Mouse (Mus musculus) stomach, embryonic 15.5 days (tissue): Measurements from ENCODE around the gene Vav1. TPM values are rescaled to one million over a fixed set of nuclear protein-coding genes. Genes with fewer than 3 reads are reported as not detected.
"Not testable (repeated sequence)": the region's sequence is repeated elsewhere in the genome, so short reads cannot be mapped to it uniquely, and the experiment has no call there.

Experiments used
- ATAC-seq: fragments of 200-750 bp; cut with Nextera tagmentation; 2 replicates; pipeline ENCODE4 v1.8.0; 2017; ENCODE audit warnings: low read depth, moderate number of reproducible peaks, moderate TSS enrichment; ENCODE audit not compliant: insufficient read depth, low FRiP score
- H3K27ac ChIP-seq: fragments of 300-500 bp; sonication (generic); 2 replicates; pipeline ENCODE4 v1.5.1; 2015; ENCODE audit warnings: mild to moderate bottlenecking, inconsistent platforms
- H3K27me3 ChIP-seq: fragments of 300-500 bp; sonication (generic); replicated peaks from 2 replicates; pipeline ENCODE4 v1.6.1; 2015; ENCODE audit warnings: inconsistent platforms
- H3K36me3 ChIP-seq: fragments of 300-500 bp; sonication (generic); 2 replicates; pipeline ENCODE4 v1.6.1; 2015; ENCODE audit warnings: inconsistent platforms
- H3K4me1 ChIP-seq: fragments of 300-500 bp; sonication (generic); 2 replicates; pipeline ENCODE4 v1.6.1; 2015; ENCODE audit warnings: inconsistent platforms
- H3K4me2 ChIP-seq: fragments of 300-500 bp; sonication (generic); 2 replicates; pipeline ENCODE4 v1.6.1; 2015; ENCODE audit warnings: mild to moderate bottlenecking, inconsistent platforms
- H3K4me3 ChIP-seq: fragments of 300-500 bp; sonication (generic); replicated peaks from 2 replicates; pipeline ENCODE4 v1.5.1; 2015; ENCODE audit warnings: inconsistent platforms
- H3K9ac ChIP-seq: fragments of 300-500 bp; sonication (generic); 2 replicates; pipeline ENCODE4 v1.6.1; 2015; ENCODE audit warnings: inconsistent platforms
- H3K9me3 ChIP-seq: fragments of 300-500 bp; sonication (generic); 2 replicates; pipeline ENCODE4 v1.6.1; 2016; ENCODE audit warnings: inconsistent platforms
- WGBS: fragments of 180-500 bp; shearing (Covaris S2); methylation state at CpG from one replicate; pipeline ENCODE4 v1.1.7; 2015; 5-methylcytosine and 5-hydroxymethylcytosine counted together
- polyA plus RNA-seq: library from polyadenylated mRNA; unstranded; fragments of >200 nt; fragmentation: Nextera tagmentation; extraction: Ambion mirVana; gene quantifications from 2 replicates; pipeline ENCODE4 v1.2.1, GENCODE M21; 2015

Vav1 gene
- polyA plus RNA-seq, 1 experiment from 2014 or later, result 4.4 TPM

DNA sequence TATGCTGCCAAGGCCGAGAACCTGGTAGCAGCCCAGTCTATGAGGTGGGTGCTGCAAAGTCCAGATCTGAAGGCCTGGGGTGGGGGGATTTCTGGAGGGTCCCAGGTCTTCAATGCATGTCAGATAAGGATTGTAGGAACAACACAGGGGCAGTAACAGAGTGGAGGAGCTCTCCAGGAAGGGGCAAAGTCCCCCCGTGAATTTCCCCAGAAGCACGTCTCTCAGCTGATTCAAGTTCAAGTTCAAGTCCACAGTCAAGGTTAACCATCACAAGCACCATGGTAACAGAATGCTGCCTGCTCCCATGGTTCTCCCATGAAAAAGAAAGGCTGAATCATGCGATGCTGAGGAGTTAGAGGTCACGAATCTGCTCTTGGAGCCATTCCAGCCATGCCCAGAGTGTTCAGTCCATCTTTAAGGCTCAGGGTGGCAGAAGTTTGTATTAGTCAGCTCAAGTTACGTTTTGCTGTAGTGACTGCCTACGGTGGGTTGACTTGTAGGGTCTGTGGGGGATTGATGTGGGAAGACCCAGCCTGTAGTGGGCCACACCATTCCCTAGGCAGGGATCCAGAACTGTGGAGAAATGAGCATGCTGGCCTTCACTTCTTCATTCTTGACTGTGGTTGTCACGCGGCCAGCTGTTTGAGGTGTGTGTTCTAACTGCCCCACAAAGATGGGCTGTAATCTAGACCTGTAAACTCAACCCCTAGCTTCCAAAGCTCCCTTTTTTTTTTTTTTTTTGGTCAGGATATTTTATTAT is 55.3 kb downstream of the Vav1 start:
- WGBS, result 64% methylated on average over 9 of the region's 9 CpGs
- Histone ChIP-seq H3K27ac (no peak overlapping the region), H3K4me2 (no peak overlapping the region), H3K36me3 (no peaks in the 10 kb centered on the region), H3K9me3 (no peaks in the 10 kb centered on the region), H3K27me3 (no peaks in the 10 kb centered on the region), H3K9ac (no peak overlapping the region), H3K4me1 (0 out of 2 replicates have a peak, but pooled peaks cover 4% of the 10 kb centered on the region), H3K4me3 (no peak overlapping the region)
- no peak for ATAC-seq

- H3K27me3 ChIP-seq, result no peaks in the 10 kb centered on the region
- H3K9ac ChIP-seq, result no peak overlapping the region
- H3K4me2 ChIP-seq, result peak overlapping the region; percentile 22; the same call in 1 of the 2 replicates
- H3K4me1 ChIP-seq, result 0 out of 2 replicates have a peak, but pooled peaks cover 4% of the 10 kb centered on the region
- no peak overlapping the region for H3K4me3 ChIP-seq
- 6% methylated on average over 16 of the region's 16 CpGs for WGBS
- H3K36me3 ChIP-seq, result no peaks in the 10 kb centered on the region
- H3K27ac ChIP-seq, result no peak overlapping the region
- peak; percentile 48; the same call in 1 of the 2 replicates for ATAC-seq
- no peaks in the 10 kb centered on the region for H3K9me3 ChIP-seq
These were observed 55.9 kb downstream of the Vav1 start for GRCm38 (mm10) chr17:57334761-57335150.

- WGBS, result 67% methylated on average over 9 of the region's 9 CpGs
- not testable (repeated sequence) for ATAC-seq
These were observed 56.3 kb downstream of the Vav1 start for GRCm38 (mm10) chr17:57335194-57335593.

DNA sequence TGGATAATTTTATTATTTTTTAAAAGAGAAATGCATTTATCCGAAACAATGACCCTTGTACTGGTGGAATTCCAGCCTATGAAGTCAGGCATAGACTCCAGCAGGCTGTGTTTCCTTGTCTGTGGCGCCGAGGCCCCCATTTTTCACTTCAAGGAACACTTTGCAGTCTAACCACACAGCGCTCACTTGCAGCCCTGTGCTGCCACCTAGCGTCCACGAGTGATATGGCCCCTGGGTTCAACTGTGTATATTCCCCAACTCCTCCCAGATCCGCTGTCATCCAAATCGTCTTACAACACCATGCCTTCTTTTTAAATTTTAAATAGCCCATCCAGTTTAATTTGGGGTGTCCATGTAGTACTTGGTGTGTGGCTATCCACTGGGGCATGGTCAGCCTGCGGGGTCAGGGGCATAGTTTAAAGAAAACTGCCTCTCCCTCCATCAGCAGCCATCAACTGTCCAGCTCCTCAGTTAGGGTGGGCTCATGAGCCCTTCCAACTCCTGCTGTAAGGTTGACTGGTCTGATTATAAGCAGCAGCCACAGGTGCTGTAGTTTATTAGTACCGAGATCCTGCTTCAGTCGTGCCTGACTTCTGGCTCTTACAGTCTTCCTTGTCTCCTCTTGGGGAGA is 56.9 kb downstream of the Vav1 start:
- Histone ChIP-seq H3K9me3 (no peaks in the 10 kb centered on the region), H3K9ac (no peak overlapping the region), H3K4me2 (no peak overlapping the region), H3K4me1 (0 out of 2 replicates have a peak, but pooled peaks cover 4% of the 10 kb centered on the region), H3K36me3 (no peaks in the 10 kb centered on the region), H3K27me3 (no peaks in the 10 kb centered on the region), H3K27ac (no peak overlapping the region), H3K4me3 (no peak overlapping the region)
- peak; percentile 83 for ATAC-seq
- WGBS, result 9% methylated on average over 11 of the region's 11 CpGs

More at GRCm38 (mm10) chr17:57335194-57335593, 56.3 kb downstream of the Vav1 start:
- not testable (repeated sequence) for H3K9me3 ChIP-seq, H3K4me1 ChIP-seq, H3K27me3 ChIP-seq, H3K4me3 ChIP-seq, H3K36me3 ChIP-seq, H3K4me2 ChIP-seq, H3K27ac ChIP-seq, H3K9ac ChIP-seq

DNA sequence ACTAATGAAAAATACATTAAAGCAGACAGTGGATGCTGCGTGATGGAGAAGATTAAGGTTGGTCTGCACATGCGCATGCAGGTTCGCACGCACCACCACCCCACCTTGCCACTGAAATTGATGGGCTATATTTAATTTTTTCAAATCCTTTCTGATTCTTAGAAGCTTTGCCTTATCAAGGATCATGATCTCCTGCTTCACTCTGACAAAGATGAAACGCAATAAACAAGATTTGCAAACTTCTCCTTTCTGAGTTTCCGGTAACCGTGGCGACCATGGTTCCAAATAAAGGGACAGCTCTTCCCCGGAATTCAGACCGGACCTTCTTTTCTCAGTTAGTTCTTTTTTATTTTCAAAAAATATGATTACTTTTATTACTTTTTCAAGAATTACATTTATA is 59.1 kb downstream of the Vav1 start:
- WGBS, result 74% methylated on average over 10 of the region's 10 CpGs
- no peak for ATAC-seq
- H3K27ac ChIP-seq, result no peak overlapping the region

DNA sequence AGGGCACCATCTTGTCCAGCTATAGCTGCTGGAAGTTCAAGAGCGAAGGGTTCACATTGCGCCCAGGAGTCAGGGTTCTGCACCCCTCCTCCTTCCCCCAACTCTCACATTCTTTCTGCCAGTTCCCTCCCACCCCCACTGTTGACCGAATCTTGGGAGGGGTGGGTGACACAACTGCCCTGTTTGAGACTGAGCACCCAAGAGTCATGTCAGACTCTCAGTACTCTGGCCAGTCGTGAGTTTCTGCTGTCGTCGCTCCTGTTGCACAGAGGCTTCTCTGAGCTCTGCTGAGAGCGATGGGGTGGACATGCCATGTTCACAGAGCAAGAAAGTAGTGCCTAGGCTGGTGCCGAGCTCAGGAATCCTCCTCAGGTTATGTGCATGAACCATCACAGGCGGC is 60.4 kb downstream of the Vav1 start:
- no peak overlapping the region for H3K27ac ChIP-seq
- H3K4me2 ChIP-seq, result no peak overlapping the region
- 0 out of 2 replicates have a peak, but pooled peaks cover 4% of the 10 kb centered on the region for H3K4me1 ChIP-seq
- no peak overlapping the region for H3K9ac ChIP-seq
- no peaks in the 10 kb centered on the region for H3K27me3 ChIP-seq
- no peak for ATAC-seq
- WGBS, result 68% methylated on average over 9 of the region's 9 CpGs
- no peaks in the 10 kb centered on the region for H3K36me3 ChIP-seq
- no peaks in the 10 kb centered on the region for H3K9me3 ChIP-seq
- no peak overlapping the region for H3K4me3 ChIP-seq

More for the DNA sequence above, 59.1 kb downstream of the Vav1 start:
- no peak overlapping the region for H3K4me2 ChIP-seq
- H3K9me3 ChIP-seq, result no peaks in the 10 kb centered on the region
- no peak overlapping the region for H3K4me3 ChIP-seq
- 0 out of 2 replicates have a peak, but pooled peaks cover 4% of the 10 kb centered on the region for H3K4me1 ChIP-seq
- H3K36me3 ChIP-seq, result no peaks in the 10 kb centered on the region
- H3K9ac ChIP-seq, result no peak overlapping the region
- no peaks in the 10 kb centered on the region for H3K27me3 ChIP-seq

- Histone ChIP-seq H3K4me2 (no peak overlapping the region), H3K4me1 (no peaks in the 10 kb centered on the region), H3K27ac (no peak overlapping the region), H3K4me3 (no peak overlapping the region), H3K9ac (no peak overlapping the region), H3K27me3 (no peaks in the 10 kb centered on the region), H3K9me3 (no peaks in the 10 kb centered on the region), H3K36me3 (no peaks in the 10 kb centered on the region)
- 70% methylated on average over 4 of the region's 4 CpGs for WGBS
- ATAC-seq, result no peak
These were observed 62.7 kb downstream of the Vav1 start for GRCm38 (mm10) chr17:57341568-57341967.

DNA sequence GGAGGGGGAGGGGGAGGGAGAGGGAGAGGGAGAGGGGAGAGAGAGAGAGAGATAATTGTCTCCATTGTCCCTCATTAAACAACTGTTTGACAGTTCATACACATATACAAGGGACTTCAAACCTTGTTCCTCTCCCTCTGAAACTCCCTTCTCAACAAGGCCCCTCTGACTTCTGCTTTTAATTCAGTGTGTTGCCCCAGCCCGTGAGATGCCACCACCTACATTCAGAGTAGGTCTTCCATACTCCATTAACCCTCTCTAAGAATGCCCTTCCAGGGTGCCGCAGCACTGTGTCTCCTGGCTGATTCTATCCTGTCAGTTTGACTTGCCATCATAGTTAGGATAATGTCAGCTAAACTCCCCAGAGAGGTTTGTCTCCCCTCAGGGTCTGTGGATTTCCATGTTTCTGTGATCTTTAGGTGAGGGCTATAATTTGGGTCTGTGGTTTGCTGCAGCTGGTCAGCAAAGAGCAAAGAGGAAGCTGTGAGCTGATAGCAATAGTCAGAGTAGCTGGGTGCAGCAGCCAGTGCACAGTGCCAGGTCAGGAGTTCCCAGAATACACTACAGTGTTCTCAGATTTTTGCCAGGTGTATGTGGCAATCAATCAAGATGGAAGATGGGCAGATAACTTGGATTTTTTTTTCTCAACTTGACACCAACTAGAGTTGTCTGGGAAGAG is 65.3 kb downstream of the Vav1 start:
- WGBS, result 61% methylated on average over 2 of the region's 2 CpGs
- Histone ChIP-seq H3K4me3 (no peak overlapping the region), H3K4me1 (no peaks in the 10 kb centered on the region), H3K27ac (no peak overlapping the region), H3K9ac (no peak overlapping the region), H3K27me3 (no peaks in the 10 kb centered on the region), H3K9me3 (no peaks in the 10 kb centered on the region), H3K36me3 (no peaks in the 10 kb centered on the region), H3K4me2 (no peak overlapping the region)
- ATAC-seq, result no peak

DNA sequence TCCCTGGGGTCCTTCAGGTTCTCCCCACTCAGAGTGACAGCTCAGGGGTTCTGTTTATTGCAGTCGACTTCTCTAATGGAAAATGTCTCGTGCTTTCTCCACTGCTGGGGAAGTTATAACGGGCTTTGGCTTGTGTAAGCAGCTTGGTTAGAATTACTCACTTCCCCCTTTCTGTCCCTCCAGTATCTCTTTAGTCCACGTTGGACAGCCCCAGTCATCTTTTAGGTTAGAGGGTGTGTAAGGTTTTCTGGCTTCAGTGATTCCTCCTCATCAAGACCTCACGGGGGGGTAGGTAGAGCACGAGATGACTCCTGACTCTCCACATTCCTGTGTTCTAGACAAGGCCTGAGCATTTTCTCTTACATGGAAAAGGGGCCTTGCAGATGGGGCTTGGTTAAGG is 68.1 kb downstream of the Vav1 start:
- no peaks in the 10 kb centered on the region for H3K9me3 ChIP-seq
- no peak overlapping the region for H3K4me2 ChIP-seq
- no peaks in the 10 kb centered on the region for H3K4me1 ChIP-seq
- H3K27me3 ChIP-seq, result no peaks in the 10 kb centered on the region
- WGBS, result 58% methylated on average over 6 of the region's 6 CpGs
- H3K27ac ChIP-seq, result no peak overlapping the region
- H3K4me3 ChIP-seq, result no peak overlapping the region
- no peak overlapping the region for H3K9ac ChIP-seq
- H3K36me3 ChIP-seq, result no peaks in the 10 kb centered on the region
- no peak for ATAC-seq

- H3K27ac ChIP-seq, result no peak overlapping the region
- no peaks in the 10 kb centered on the region for H3K4me1 ChIP-seq
- H3K9me3 ChIP-seq, result no peaks in the 10 kb centered on the region
- no peak for ATAC-seq
- H3K4me2 ChIP-seq, result no peak overlapping the region
- no peaks in the 10 kb centered on the region for H3K36me3 ChIP-seq
- no peaks in the 10 kb centered on the region for H3K27me3 ChIP-seq
- 81% methylated on average over 2 of the region's 2 CpGs for WGBS
- H3K9ac ChIP-seq, result no peak overlapping the region
- no peak overlapping the region for H3K4me3 ChIP-seq
These were observed 68.9 kb downstream of the Vav1 start for GRCm38 (mm10) chr17:57347781-57348180.

DNA sequence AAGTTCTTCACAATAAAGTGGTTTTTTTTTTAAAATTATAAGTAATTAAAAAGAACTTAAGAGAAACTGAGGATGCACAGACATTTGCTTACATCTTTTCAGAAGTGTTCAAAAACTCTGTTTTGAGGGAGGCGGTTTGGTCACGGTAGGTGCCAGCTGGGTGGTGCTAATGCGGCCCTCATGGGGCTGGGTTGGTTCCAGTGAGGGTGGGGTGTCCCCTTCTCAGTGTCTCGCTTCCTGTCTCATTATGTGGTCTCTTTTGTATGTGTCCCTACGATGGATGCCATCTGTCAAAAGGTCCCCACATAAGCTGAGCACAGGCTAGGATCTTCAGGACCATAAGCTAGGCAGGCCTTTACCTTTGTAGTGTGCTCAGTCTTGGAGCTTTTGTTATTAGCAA is 70.2 kb downstream of the Vav1 start:
- 68% methylated on average over 5 of the region's 5 CpGs for WGBS
- no peak overlapping the region for H3K4me3 ChIP-seq
- no peaks in the 10 kb centered on the region for H3K9me3 ChIP-seq
- H3K36me3 ChIP-seq, result no peaks in the 10 kb centered on the region
- H3K27me3 ChIP-seq, result no peaks in the 10 kb centered on the region
- no peak overlapping the region for H3K27ac ChIP-seq
- no peak overlapping the region for H3K9ac ChIP-seq
- H3K4me1 ChIP-seq, result no peaks in the 10 kb centered on the region
- ATAC-seq, result no peak; the same call in 1 of the 2 replicates
- no peak overlapping the region for H3K4me2 ChIP-seq

- ATAC-seq, result no peak
- Histone ChIP-seq H3K9ac (no peak overlapping the region), H3K4me2 (no peak overlapping the region), H3K27me3 (no peaks in the 10 kb centered on the region), H3K4me1 (no peaks in the 10 kb centered on the region), H3K36me3 (no peaks in the 10 kb centered on the region), H3K4me3 (no peak overlapping the region), H3K27ac (no peak overlapping the region), H3K9me3 (no peaks in the 10 kb centered on the region)
- 81% methylated on average over 5 of the region's 5 CpGs for WGBS
These were observed 71.3 kb downstream of the Vav1 start for GRCm38 (mm10) chr17:57350212-57350611.
